Mouse (Mus musculus) cerebellum, adult 8-10 months (tissue): Measurements from ENCODE around the gene Arl5c.
A peak's percentile ranks its signal among the peaks of the same experiment; 100 is the strongest.

Source experiments
- DNase-seq: peaks from one replicate; pipeline ENCODE4 v3.0.0; 2022

Arl5c gene

GRCm38 (mm10) chr11:98018858-98019641 is 23.1 kb upstream of the Arl5c start:
- DNase-seq, result no peak

GRCm38 (mm10) chr11:98018222-98018621 is 22.2 kb upstream of the Arl5c start:
- DNase-seq, result no peak

GRCm38 (mm10) chr11:98016824-98017223 is 20.8 kb upstream of the Arl5c start:
- no peak for DNase-seq

- no peak for DNase-seq
These were observed 20.2 kb upstream of the Arl5c start for GRCm38 (mm10) chr11:98016177-98016576.

GRCm38 (mm10) chr11:98012831-98013230 is 16.9 kb upstream of the Arl5c start:
- DNase-seq, result no peak

- DNase-seq, result no peak
These were observed 15.7 kb upstream of the Arl5c start for GRCm38 (mm10) chr11:98011716-98012115.

- no peak for DNase-seq
These were observed 12.1 kb upstream of the Arl5c start for GRCm38 (mm10) chr11:98008087-98008486.

- DNase-seq, result no peak
These were observed 9.7 kb upstream of the Arl5c start for GRCm38 (mm10) chr11:98005686-98006085.

GRCm38 (mm10) chr11:98005076-98005475 is 9.1 kb upstream of the Arl5c start:
- DNase-seq, result no peak

GRCm38 (mm10) chr11:98004161-98004560 is 8.2 kb upstream of the Arl5c start:
- DNase-seq, result no peak

- DNase-seq, result no peak
These were observed 7.2 kb upstream of the Arl5c start for GRCm38 (mm10) chr11:98003171-98003671.

GRCm38 (mm10) chr11:98002627-98003026 is 6.6 kb upstream of the Arl5c start:
- peak; percentile 77 for DNase-seq

- DNase-seq, result no peak
These were observed 6.0 kb upstream of the Arl5c start for GRCm38 (mm10) chr11:98001986-98002385.

- no peak for DNase-seq
These were observed 5.4 kb upstream of the Arl5c start for GRCm38 (mm10) chr11:98001351-98001824.

GRCm38 (mm10) chr11:98000378-98001140 is 4.6 kb upstream of the Arl5c start:
- DNase-seq, result no peak

GRCm38 (mm10) chr11:97999748-98000147 is 3.8 kb upstream of the Arl5c start:
- DNase-seq, result no peak

- DNase-seq, result no peak
These were observed 3.1 kb upstream of the Arl5c start for GRCm38 (mm10) chr11:97998898-97999608.

- no peak for DNase-seq
These were observed 2.3 kb upstream of the Arl5c start for GRCm38 (mm10) chr11:97998074-97998793.

- no peak for DNase-seq
These were observed 1.5 kb upstream of the Arl5c start for GRCm38 (mm10) chr11:97997387-97997960.

- DNase-seq, result no peak
These were observed 710 bp upstream of the Arl5c start for GRCm38 (mm10) chr11:97996691-97997090.

GRCm38 (mm10) chr11:97994539-97995100 is 1.4 kb downstream of the Arl5c start:
- peak; percentile 76 for DNase-seq
